Mouse (Mus musculus) cerebellum, postnatal 10 days (tissue): ENCODE data around the gene Cblb.
A peak's percentile ranks its signal among the peaks of the same experiment; 100 is the strongest.

Experiments used
- DNase-seq, 2 experiments: peaks; one replicate each; pipeline ENCODE4 v3.0.0; 2021; ENCODE audit warnings: mixed read lengths in 2 of 2

The Cblb gene

GRCm38 (mm10) chr16:52135689-52136390, 104.8 kb downstream of the Cblb start:
- DNase-seq: no peak

- no peak for DNase-seq
These were observed 112.1 kb downstream of the Cblb start for GRCm38 (mm10) chr16:52143101-52143500.

GRCm38 (mm10) chr16:52143818-52144217, 112.8 kb downstream of the Cblb start:
- DNase-seq: no peak

GRCm38 (mm10) chr16:52144792-52145191, 113.8 kb downstream of the Cblb start:
- no peak for DNase-seq

- DNase-seq: no peak
These were observed 114.5 kb downstream of the Cblb start for GRCm38 (mm10) chr16:52145552-52145951.

GRCm38 (mm10) chr16:52146976-52147696, 116.1 kb downstream of the Cblb start:
- no peak for DNase-seq

- DNase-seq: no peak
These were observed 117.0 kb downstream of the Cblb start for GRCm38 (mm10) chr16:52148041-52148440.

- DNase-seq: no peak
These were observed 118.2 kb downstream of the Cblb start for GRCm38 (mm10) chr16:52149135-52149769.

GRCm38 (mm10) chr16:52155030-52155696, 124.1 kb downstream of the Cblb start:
- no peak for DNase-seq

- DNase-seq: no peak
These were observed 129.0 kb downstream of the Cblb start for GRCm38 (mm10) chr16:52159958-52160504.

GRCm38 (mm10) chr16:52164246-52164645, 133.2 kb downstream of the Cblb start:
- no peak for DNase-seq

- no peak for DNase-seq
These were observed 142.2 kb downstream of the Cblb start for GRCm38 (mm10) chr16:52173253-52173652.

GRCm38 (mm10) chr16:52179839-52180238, 148.8 kb downstream of the Cblb start:
- no peak for DNase-seq

- DNase-seq: no peak
These were observed 151.0 kb downstream of the Cblb start for GRCm38 (mm10) chr16:52182057-52182456.

- no peak for DNase-seq
These were observed 153.3 kb downstream of the Cblb start for GRCm38 (mm10) chr16:52184350-52184749.

GRCm38 (mm10) chr16:52186731-52187130, 155.7 kb downstream of the Cblb start:
- peak in 1 of 2 experiments; percentile 10 for DNase-seq

- DNase-seq: peak in 1 of 2 experiments; percentile 11
These were observed 158.1 kb downstream of the Cblb start for GRCm38 (mm10) chr16:52189103-52189502.

GRCm38 (mm10) chr16:52190714-52191113, 159.7 kb downstream of the Cblb start:
- DNase-seq: no peak

- peak; percentile 32 to 57 for DNase-seq
These were observed 163.0 kb downstream of the Cblb start for GRCm38 (mm10) chr16:52194040-52194439.

- DNase-seq: no peak
These were observed 163.8 kb downstream of the Cblb start for GRCm38 (mm10) chr16:52194866-52195265.

GRCm38 (mm10) chr16:52200107-52200506, 169.1 kb downstream of the Cblb start:
- no peak for DNase-seq

GRCm38 (mm10) chr16:52210844-52211606, 180.0 kb downstream of the Cblb start:
- no peak for DNase-seq
